Mouse (Mus musculus) small intestine, adult 2 months (tissue): ENCODE data around the gene Dgke. TPM values are rescaled to one million over a fixed set of nuclear protein-coding genes. Genes with fewer than 3 reads are reported as not detected.

Source experiments
- H3K27ac ChIP-seq: fragments of 200-500 bp; 2 replicates; pipeline ENCODE4 v1.5.1; 2012; ENCODE audit warnings: low read depth, low read length, control low read depth, inconsistent platforms; ENCODE audit not compliant: insufficient read depth
- H3K27me3 ChIP-seq: fragments of 200-500 bp; 2 replicates; pipeline ENCODE4 v1.6.1; 2012; ENCODE audit warnings: mild to moderate bottlenecking, moderate library complexity, low read length, inconsistent platforms; ENCODE audit not compliant: control insufficient read depth, insufficient read depth
- H3K36me3 ChIP-seq: fragments of 200-500 bp; 2 replicates; pipeline ENCODE4 v1.6.1; 2012; ENCODE audit warnings: mild to moderate bottlenecking, low read length, control low read depth, inconsistent platforms; ENCODE audit not compliant: control insufficient read depth, insufficient read depth
- H3K4me1 ChIP-seq: fragments of 200-500 bp; 2 replicates; pipeline ENCODE4 v1.6.1; 2012; ENCODE audit warnings: low read length, inconsistent platforms, mixed read lengths; ENCODE audit not compliant: control insufficient read depth, insufficient read depth, insufficient read length
- H3K4me3 ChIP-seq: fragments of 200-500 bp; 2 replicates; pipeline ENCODE4 v1.5.1; 2012; ENCODE audit warnings: low read depth, mild to moderate bottlenecking, control low read depth, inconsistent platforms, low read length, moderate library complexity
- CTCF ChIP-seq: fragments of 200-500 bp; IDR thresholded peaks from 2 replicates; pipeline ENCODE4 v1.5.1; 2012; ENCODE audit warnings: low read depth, mild to moderate bottlenecking, control low read depth, inconsistent platforms, low read length, moderate library complexity, mixed read lengths; ENCODE audit not compliant: insufficient replicate concordance, insufficient read length; ENCODE audit errors: extremely low read depth
- POLR2A ChIP-seq: fragments of 200-500 bp; IDR thresholded peaks from 2 replicates; pipeline ENCODE4 v1.6.1; 2012; ENCODE audit warnings: low read depth, mild to moderate bottlenecking, control low read depth, inconsistent platforms, low read length, moderate library complexity
- WGBS: fragments of 180-500 bp; shearing (Covaris S2); methylation state at CpG from one replicate; pipeline ENCODE4 v1.1.7; 2018; 5-methylcytosine and 5-hydroxymethylcytosine counted together
- polyA plus RNA-seq: library from polyadenylated mRNA; depleted of rRNA; stranded (reverse); fragments of >200 nt; gene quantifications from 2 replicates; pipeline ENCODE4 v1.2.3, GENCODE M21; 2012

Dgke gene
- polyA plus RNA-seq, 1 experiment = 3.2 TPM

- WGBS = 90% methylated on average over 3 of the region's 3 CpGs
- Histone ChIP-seq H3K27me3 (no peaks in the 10 kb centered on the region), H3K4me1 (peaks cover 18% of the 10 kb centered on the region; the same call in 1 of the 2 replicates), H3K4me3 (no peak overlapping the region), H3K36me3 (peaks cover 2% of the 10 kb centered on the region), H3K27ac (peak overlapping the region; percentile 93)
- TF ChIP-seq CTCF (no peak), POLR2A (no peak)
Measured at GRCm38 (mm10) chr11:89025603-89026002, 41.0 kb downstream of the Dgke start.

GRCm38 (mm10) chr11:89024181-89024881, 42.3 kb downstream of the Dgke start:
- TF ChIP-seq CTCF (no peak), POLR2A (no peak)

GRCm38 (mm10) chr11:89023477-89023876, 43.2 kb downstream of the Dgke start:
- H3K27ac ChIP-seq = peak overlapping the region; percentile 90
- H3K27me3 ChIP-seq = no peaks in the 10 kb centered on the region
- H3K36me3 ChIP-seq = peaks cover 16% of the 10 kb centered on the region
- 53% methylated on average over 10 of the region's 10 CpGs for WGBS
- H3K4me3 ChIP-seq = no peak overlapping the region
- peaks cover 25% of the 10 kb centered on the region for H3K4me1 ChIP-seq
- TF ChIP-seq CTCF (no peak), POLR2A (no peak)

More at GRCm38 (mm10) chr11:89024181-89024881, 42.3 kb downstream of the Dgke start:
- Histone ChIP-seq H3K4me3 (peak overlapping the region; percentile 16; the same call in 1 of the 2 replicates), H3K36me3 (peaks cover 10% of the 10 kb centered on the region), H3K27ac (peak overlapping the region; percentile 93), H3K27me3 (no peaks in the 10 kb centered on the region), H3K4me1 (peaks cover 25% of the 10 kb centered on the region)
- WGBS = 8% methylated on average over 11 of the region's 11 CpGs

- 27% methylated on average over 8 of the region's 8 CpGs for WGBS
Measured at GRCm38 (mm10) chr11:89022120-89022731, 44.4 kb downstream of the Dgke start.

GRCm38 (mm10) chr11:89021687-89022086, 45.0 kb downstream of the Dgke start:
- TF ChIP-seq POLR2A (no peak), CTCF (no peak)
- Histone ChIP-seq H3K27me3 (no peaks in the 10 kb centered on the region), H3K27ac (peak overlapping the region; percentile 71), H3K4me1 (peaks cover 21% of the 10 kb centered on the region), H3K4me3 (no peak overlapping the region), H3K36me3 (peaks cover 31% of the 10 kb centered on the region)
- WGBS = 26% methylated on average over 7 of the region's 7 CpGs

More at GRCm38 (mm10) chr11:89022120-89022731, 44.4 kb downstream of the Dgke start:
- H3K27me3 ChIP-seq = no peaks in the 10 kb centered on the region
- peaks cover 21% of the 10 kb centered on the region for H3K4me1 ChIP-seq
- peak overlapping the region; percentile 81 for H3K27ac ChIP-seq
- H3K36me3 ChIP-seq = peaks cover 28% of the 10 kb centered on the region
- H3K4me3 ChIP-seq = no peak overlapping the region
- no peak for TF ChIP-seq CTCF
- TF ChIP-seq POLR2A = no peak

- peak overlapping the region; percentile 71; the same call in 1 of the 2 replicates for H3K27ac ChIP-seq
- H3K36me3 ChIP-seq = peaks cover 40% of the 10 kb centered on the region
- 75% methylated on average over 9 of the region's 9 CpGs for WGBS
- peaks cover 18% of the 10 kb centered on the region for H3K4me1 ChIP-seq
- H3K27me3 ChIP-seq = no peaks in the 10 kb centered on the region
- H3K4me3 ChIP-seq = no peak overlapping the region
- TF ChIP-seq CTCF (peak; percentile 21; the same call in 1 of the 2 replicates), POLR2A (no peak)
Measured at GRCm38 (mm10) chr11:89020681-89021305, 45.9 kb downstream of the Dgke start.

- Histone ChIP-seq H3K27me3 (no peaks in the 10 kb centered on the region), H3K36me3 (peaks cover 68% of the 10 kb centered on the region), H3K4me3 (no peak overlapping the region), H3K4me1 (peaks cover 16% of the 10 kb centered on the region), H3K27ac (no peak overlapping the region)
- TF ChIP-seq CTCF (no peak), POLR2A (no peak)
- 69% methylated on average over 9 of the region's 9 CpGs for WGBS
Measured at GRCm38 (mm10) chr11:89017514-89018182, 49.0 kb downstream of the Dgke start.
